Mouse (Mus musculus): ENCODE measurements around the gene Bcl2l2.

Gene Bcl2l2

DNA sequence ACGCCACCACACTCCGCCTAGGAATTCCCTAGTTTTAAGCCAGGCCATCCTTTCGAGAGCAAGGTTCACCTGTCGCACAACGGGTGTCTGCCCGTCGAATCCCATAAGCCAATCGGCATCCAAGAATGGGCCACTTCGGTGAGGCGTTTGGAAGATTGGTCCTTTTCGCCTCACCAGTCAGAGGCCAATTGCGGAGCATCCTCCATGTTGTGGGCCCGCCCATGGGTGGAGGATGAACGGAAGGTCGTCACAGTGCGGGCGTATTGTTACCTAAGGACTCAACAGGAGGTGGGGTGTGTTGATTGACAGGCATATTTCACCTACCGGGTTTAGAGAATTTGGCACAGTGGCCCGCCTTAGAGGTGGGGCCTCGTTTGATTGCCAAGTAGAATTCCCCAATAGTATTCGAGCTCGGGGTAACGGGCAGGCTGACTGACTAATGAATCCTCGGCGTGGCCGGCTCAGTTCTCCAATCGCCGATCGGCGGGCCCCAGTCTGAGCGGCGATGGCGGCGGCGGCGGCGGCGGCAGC lies 10.5 kb downstream of the Bcl2l2 start:
- DNase-seq (ENCODE audit: low read depth) = peak; percentile 100

DNA sequence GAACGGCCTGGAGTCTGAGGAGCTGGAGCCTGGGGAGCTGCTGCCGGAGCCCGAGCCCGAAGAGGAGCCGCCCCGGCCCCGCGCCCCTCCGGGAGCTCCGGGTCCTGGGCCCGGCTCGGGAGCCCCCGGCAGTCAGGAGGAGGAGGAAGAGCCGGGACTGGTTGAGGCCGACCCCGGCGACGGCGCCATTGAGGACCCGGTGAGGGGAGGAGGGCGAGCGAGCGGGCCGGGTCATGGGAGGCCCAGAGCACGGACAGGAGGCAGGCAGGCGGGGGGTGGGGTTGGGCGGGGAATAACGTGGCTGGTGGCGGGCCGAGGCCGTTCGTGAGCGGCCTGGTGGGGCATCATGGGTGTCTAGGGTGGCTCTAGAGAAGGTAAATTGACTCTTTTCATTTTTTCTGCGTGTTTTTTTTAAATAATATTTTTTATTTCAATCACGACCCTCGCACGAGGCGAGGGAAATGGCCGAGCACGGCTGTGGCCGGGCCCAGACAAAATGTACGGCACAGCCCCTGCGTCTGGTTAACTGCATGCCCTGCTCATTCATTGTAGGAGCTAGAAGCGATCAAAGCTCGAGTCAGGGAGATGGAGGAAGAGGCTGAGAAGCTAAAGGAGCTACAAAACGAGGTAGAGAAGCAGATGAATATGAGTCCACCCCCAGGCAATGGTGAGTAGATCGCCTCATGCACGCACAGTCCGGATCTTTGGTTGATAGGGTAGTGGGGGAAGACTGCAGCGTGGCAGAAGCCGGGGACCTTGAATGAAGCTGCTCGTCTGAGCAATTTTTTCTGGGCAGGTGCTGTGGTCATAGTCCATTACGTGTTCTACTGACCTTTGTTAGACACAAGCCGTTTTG lies 11.3 kb downstream of the Bcl2l2 start:
- peak; percentile 67 for DNase-seq (ENCODE audit: low read depth)

DNA sequence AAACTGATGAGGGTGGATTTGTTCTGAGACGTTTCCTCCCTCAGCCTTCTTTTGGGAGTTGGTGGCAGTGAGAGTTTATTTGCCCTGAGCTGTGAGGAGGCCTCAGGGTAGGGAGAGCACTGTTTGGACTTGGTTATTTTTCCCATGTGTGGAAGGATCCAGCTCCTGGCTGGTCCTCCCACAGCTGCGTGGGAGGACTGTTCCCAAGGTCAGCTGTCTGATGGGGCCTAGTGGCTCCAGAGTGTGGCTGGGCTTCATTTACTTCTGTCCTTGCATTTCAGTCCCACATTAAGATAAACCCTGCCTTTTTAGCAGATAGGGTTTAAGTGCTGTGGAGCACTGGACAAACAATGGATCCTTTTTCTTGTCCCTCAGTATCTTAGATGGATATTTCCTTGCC lies 14.3 kb downstream of the Bcl2l2 start:
- no peak for DNase-seq (ENCODE audit: low read depth)

DNA sequence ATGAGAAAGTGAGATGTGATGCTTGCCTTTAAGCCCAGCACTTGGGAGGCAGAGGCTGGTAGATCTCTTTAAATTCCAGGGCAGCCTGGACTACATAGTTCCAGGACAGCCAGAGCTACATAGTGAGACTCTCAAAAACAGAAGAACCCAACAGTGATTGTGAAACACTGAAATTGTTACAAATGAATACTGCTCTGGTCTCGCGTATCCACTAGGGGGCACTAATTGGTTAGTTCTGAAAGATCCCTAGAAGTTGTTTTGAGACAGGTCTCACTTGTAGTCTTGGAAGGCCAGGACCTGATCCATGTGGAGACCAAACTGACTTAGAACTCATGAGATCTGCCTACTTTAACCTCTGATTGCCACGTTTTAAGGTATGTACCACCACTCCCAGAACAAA lies 17.2 kb downstream of the Bcl2l2 start:
- peak; percentile 88 for DNase-seq (ENCODE audit: low read depth)

DNA sequence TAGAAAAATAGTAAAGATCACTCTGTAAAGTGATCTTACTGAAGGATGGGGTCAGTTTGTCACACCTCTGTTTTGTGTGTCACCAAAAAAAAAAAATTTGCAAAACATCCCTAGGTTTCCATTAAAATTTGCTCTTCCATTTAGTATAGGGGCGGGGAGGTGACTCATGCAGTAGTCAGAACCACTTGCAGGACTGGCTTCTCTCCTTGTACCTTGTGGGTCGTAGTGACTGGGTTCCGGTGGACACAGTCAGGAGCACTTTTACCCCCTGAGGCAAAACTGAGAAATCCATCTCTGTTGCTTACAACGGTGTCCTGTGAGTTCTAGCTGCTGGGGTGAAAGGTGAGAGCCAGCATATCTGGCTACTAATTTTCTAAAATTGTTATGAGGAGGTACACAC lies 20.5 kb downstream of the Bcl2l2 start:
- peak; percentile 65 for DNase-seq (ENCODE audit: low read depth)

DNA sequence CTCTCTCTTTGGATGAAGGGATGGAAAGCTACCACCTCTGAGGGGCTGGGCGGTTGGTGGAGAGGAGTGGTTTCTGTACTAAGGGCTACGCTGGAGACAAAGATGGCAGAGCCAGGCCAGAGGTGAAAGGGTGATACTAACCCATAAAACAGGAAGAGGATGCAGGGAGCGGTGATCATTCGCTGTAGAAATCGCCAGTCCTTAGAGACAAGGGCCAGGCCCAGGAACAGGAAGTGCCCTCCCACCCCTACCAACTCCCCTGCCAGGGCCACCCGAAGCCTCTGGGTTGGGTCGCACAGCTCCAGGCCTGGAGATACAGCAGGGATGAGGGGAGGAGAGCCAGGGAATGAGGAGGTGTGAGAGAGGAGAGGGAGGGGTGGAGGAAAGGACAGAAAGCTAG lies 25.5 kb downstream of the Bcl2l2 start:
- DNase-seq (ENCODE audit: low read depth) = no peak

DNA sequence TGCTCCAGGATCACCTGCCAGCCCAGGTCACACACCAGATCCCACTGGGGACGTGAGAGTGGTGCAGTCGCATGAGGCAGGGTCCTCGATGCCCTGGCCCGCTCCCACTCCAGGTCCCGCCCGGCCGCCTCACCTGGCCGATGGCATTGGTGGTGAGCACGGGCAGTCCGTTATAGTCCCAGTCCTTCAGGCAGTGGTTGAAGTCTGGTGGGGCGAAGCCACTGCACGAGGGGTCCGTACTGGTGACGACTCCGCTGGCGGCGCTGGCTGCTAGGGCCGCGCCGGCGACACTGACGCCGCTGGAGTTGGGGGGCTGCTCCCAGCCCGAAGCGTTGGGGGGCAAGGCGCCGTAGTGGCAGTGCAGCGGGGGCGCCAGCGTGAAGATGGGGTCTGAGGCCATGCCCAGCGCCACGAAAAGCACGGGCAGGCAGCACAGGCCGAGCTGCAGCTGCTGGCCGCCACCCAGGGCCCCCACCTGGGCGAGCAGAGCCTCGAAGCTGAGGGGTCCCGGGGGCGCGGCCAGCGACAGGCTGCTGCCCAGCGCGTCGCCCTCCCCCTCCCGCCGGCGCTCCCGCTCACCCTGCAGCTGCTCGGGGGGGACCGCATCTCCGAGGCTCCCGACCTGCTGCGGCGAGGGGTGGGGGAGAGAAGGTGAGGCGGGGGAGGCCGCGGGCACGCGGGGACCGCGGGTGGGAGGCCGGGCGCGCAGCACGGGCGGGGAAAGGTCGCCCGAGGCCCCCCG lies 29.1 kb downstream of the Bcl2l2 start:
- DNase-seq (ENCODE audit: low read depth) = no peak

DNA sequence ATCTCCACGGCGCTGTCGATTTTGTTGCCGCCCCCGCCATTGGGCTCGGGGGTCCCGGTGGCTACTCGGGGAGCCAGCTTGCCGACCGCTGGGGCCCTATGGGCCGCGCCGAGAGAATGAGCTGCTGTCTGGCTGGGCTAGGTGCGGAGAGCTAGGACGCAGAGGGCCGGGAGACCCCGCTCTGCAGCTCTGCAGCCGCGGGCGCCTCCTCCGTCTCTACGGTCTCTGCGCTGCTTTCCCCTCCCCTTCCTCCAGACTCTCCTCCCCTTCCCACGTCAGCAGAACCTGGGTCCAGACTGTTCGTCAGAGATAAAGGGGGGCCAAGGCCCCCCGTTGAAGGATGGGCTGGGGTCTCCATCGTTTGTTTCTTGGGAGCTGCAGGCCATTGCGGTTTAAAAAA lies 29.7 kb downstream of the Bcl2l2 start, which contains the start of gene Slc22a17:
TSS of gene Slc22a17 (minus strand) at position 247 of the 400 bp plus-strand sequence.
- no peak for DNase-seq (ENCODE audit: low read depth)

DNA sequence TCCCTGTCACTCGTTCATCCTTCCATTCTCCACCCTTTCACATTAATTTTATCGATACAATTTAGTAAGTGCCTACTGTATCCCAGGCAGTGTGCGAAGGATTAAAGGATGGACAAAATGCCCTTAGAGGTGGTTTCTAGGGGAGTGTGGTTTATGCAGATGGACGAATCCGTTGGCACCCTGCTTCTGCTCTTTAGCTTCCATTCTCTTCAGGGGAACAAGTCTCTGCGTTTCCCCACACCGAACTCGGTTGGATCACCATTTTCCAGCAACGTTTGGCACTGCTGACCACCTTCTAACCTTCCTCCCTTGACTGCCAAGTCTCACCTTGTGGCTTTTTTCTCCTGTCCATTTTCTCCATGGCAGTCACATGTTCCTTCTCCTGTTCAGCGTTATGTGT lies 30.2 kb downstream of the Bcl2l2 start:
- no peak for DNase-seq (ENCODE audit: low read depth)

DNA sequence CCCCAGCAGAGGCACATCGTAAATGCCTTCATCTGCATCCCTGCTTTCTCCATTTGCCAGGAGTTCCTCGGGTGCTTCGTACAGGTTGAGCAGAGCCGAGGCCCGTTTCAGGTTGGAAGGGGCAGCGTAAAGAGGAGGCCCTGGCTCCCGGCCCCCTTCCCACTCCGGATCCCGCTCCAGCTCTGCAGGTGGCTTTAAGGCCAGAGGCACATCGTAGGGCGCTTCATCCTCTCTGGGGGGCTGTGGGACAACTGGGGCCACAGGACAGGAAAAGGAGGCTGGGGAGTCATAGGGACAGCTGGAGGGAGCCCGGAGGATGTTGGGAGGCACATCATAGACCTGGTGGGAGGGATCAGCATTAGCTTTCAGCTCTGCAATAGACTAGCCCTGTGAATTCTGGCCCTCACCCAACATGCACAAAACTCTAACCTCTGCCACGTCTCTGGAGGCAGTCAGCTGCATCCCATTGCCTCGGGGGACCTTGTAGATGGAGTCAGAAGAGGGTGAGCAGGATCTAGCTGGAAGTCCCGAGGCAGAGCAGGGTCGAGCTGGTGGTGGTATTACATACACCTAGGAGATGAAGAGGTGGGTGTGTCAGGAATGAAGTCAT lies 37.0 kb downstream of the Bcl2l2 start:
- no peak for DNase-seq (ENCODE audit: low read depth)

DNA sequence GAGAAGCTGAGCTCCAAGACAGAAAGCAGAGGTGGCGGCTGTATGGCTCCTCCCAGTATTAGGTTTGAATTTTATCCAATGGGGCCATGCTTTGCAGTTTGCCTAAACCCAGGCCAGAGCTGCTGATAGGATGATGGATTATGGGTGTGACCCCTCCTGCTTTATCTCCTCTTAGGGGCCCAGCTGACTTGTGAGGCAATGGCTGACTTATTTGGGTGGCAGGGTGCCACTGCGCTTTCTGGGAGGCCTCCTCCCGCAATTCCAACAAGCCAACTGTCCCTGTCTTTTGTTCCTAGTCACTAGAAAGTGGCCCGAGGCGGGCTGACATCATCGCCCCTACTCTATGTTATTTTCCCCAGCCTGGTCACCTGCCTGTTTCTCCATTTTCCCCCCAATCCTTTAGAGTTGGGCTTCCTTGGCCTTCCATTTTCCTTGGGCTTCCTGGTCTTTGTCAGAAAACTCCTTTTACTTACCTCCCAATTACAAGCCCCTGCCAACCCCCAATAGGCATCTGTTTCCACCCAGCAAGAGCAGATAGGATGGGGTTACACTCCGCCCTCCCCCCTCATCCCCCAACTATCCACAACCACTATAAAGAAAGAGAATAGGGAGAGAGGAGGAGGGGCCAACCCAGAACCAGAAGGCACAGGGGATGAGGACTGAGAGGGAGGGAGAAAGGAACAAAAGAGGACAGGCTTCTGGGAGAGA lies 41.6 kb downstream of the Bcl2l2 start:
- no peak for DNase-seq (ENCODE audit: low read depth)

DNA sequence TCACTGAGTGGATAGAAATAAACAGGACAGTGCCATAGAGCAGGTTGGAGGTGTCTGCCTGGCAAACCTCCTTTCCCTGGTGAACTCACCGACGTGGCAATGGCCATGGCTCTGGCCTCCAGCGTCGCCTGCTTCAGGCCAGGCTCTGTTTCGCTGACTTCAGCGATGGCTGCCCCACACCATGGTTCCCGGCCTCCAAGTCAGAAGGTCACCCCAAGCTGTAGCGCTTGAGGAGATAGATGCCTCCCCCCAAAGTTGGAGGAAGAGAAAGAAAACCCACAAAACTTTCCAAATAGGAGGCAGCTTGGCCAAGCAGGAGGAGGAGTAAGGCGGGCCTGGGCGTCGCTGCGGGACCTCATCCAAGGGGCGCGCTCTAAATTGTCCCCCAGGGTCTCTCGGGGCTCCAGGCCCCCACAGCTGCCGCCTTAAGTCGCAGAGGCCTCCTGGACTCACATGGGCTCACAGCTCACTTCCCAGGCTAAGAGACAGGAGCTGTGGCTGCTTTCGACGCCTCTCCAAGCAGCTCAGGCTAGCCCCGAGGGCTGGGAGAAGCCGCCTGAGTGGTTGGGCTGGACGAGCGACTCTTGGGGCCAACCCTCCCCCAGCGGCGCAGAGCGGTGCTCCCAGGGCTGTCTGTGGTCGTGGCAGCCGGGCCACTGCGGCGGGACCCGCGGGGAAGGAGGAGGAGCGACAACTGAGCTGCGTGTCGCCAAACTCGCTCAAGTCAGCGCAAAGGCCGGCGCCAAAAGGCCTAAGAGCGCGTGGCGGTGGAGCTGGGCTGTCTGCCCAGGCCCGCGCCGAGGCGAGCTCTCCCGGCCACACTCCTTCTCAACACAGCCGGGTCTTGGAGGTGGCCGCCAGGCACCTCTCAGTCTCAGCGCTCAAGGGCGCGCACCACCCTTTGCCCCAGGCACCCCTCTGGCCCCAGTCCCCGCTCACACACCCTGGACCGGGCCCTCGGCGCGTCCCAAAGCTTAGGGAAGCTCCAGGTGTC lies 42.5 kb downstream of the Bcl2l2 start, which contains the start of gene Efs:
TSS of gene Efs (minus strand) at position 778 of the 994 bp plus-strand sequence.
- DNase-seq (ENCODE audit: low read depth) = no peak

DNA sequence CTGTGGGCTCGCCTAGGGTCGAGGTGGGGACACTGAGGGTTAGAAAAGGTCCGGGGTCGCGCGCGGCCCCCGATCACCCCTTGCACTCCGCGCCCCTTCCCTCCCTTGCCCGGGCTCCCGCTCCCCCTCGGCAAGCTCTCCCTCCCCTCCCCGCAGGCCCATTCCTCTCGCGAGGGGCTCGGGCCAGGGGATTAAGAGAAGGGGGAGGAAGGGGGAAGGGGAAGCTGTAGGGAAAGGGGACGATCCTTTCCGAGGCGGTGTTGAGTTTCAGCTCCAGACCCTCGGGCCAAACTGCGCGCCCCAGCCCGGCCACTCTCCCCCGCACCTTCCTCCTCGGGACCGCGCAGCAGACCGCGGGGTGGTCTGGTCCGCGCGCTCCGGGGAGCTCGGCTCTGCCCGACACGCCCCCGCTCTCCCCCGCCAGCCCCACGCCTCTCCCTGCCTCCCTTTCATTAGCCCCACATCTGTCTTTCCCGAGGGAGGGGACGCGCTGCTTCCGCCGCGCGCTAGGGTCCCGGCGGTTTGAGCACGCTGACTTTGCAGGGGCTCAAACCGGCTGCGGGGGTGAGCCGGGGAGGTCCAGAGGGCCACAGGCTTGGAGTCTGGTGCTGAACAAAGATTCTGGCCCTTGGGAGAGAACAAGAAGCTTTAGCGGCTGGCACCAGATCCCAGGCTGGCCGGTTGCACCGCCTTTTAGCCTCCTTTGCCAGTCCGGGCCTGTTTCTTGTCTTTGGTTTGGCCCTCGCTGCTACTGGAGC lies 43.4 kb downstream of the Bcl2l2 start:
- no peak for DNase-seq (ENCODE audit: low read depth)

DNA sequence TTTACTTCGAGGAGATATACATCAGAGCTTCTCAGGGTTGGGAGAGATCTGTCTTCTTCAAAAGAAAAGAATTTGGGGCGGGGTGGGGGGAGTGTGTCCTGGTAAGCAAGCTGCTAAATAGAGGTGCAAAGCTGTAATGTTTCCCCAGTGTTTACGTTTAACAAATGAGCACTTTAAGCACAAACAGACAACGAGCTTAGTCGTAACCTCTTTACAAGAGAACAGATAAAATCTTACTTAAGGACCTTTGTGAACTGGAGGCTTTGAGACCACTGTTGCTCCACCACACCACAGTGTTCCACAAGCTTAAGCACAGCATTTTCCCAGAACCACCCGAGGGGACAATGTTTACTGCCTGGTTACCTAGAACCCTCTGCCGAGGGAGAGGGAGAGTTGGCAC lies 44.1 kb downstream of the Bcl2l2 start:
- no peak for DNase-seq (ENCODE audit: low read depth)

DNA sequence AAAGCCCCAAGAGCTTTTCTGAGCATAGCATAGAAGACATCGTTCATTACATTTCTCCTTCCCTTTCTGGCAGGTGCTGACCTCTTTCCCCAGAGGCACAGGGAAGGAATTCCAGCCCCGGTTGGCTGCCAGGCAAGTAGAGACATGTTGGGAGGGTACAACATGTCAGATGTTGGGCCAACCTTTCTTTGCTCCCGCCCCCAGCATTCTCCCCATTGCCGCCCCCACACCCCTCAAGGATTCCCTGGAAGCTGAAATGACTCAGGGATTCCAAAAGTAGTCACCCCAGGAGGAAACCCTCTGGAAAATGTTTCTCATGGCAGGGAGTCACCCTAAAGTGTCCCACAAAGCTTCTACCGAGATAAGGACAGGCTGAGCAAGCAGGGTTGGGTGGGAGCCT lies 46.6 kb downstream of the Bcl2l2 start:
- DNase-seq (ENCODE audit: low read depth) = no peak

DNA sequence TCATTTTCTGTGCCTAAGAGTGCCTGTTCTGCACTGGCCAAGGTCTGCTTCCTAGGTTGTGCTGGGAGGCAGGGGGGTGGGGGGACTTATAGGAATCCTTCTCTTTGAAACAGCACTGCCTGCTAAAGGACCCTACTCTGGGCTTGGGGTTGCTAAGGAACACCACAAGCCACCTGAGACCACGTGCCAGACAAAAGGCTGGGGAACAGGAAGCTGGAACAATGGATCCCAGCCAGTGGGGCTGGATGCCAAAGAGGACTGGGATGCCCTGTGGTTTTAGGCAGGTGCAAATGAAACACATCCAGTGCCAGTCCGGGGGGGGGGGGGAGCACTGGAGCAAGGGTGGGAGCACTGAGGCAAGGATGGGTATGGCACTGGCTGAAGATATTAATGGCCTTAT lies 47.3 kb downstream of the Bcl2l2 start:
- no peak for DNase-seq (ENCODE audit: low read depth)

DNA sequence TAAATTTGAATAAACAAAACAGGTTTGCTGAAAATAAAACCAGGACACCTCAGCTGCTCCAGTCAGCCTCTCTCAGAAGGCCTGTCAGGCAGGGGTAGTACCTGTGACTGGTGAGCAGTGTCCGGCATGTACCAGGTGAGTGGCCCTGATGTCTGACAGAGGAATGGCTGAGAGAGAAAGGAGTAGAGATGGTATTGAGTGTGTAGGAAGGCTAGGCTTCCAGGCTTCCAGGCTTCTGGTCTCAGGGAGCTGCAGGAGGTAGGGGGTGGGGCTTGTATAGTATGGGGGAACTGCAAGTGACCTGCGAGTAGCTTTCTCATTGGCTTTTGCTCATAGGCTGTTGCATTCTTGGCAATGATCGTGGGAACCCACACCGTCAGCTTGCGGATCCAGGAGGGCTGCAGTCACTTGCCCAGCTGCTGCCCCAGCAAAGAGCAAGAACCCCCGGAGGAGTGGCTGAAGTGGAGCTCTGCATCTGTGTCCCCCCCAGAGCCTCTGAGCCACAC lies 49.5 kb downstream of the Bcl2l2 start, which contains the start of gene Il25:
TSS of gene Il25 (plus strand) at position 51 of the 506 bp plus-strand sequence.
- no peak for DNase-seq (ENCODE audit: low read depth)

DNA sequence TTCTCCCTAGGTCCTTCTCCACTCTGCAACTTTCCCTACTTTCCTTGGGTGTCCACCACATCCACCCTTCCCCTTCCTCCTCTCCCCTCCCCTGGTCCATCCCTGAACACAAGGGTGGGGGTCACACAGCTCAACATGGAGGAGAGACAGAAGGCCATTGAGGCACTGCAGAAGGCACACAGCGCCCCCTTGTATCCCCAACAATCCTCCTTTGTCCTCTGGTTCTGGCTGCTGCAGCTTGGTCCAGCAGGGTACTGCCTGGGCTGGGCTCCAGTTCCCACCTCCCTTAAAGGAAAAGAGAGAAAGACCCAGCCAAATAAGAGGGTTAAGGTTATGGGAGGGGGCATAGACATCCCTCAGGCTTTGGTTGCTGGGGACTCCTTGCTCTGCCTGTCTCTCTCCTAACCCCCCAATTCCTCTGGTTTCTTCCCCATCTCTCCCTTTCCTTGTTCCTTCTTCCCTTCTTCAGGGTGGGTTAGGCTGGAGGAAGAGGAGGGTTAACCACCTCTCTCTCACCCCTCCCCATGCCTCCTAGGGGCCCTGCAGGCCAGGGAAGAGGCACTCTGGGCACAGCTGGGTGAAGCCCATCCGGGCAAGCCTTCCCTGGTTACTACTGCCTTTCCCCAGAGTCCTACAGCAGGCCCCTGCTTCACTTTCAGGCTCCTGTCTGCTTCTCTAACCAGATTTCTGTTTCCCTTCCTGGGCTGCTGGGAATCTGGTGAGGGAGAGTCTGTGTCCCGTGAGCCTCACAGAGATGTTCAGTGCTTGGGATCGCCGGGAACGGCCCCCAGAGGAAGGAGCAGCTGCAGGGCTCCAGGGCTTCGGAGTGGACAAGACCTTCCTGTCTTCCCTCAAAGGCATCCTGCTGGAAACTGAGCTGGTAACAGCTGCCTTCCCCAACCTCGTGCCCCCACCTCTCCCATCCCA lies 53.0 kb downstream of the Bcl2l2 start, which contains the start of gene Cmtm5:
TSS of gene Cmtm5 (plus strand) at position 358 of the 927 bp plus-strand sequence.
- DNase-seq (ENCODE audit: low read depth) = no peak

All from 416B (cell line).